Mouse (Mus musculus): ENCODE results near the gene Myo10. TPM values are rescaled to one million over a fixed set of nuclear protein-coding genes. Genes with fewer than 3 reads are reported as not detected.

Gene Myo10
- polyA plus RNA-seq, 1 experiment from 2014 or later, result 20.0 TPM

Other genes with a start within 250 kb of the Myo10 start
- 211 and 216 TPM in 2 replicates for gene Basp1, start 208.8 kb upstream of the Myo10 start, polyA plus RNA-seq (2014; fragmentation: Nextera tagmentation; extraction: Ambion mirVana)
- gene Retreg1, start 220.7 kb downstream of the Myo10 start, polyA plus RNA-seq (2014; fragmentation: Nextera tagmentation; extraction: Ambion mirVana), result 16.7 and 17.8 TPM in 2 replicates